Mouse (Mus musculus) frontal cortex, postnatal 36 days (tissue): ENCODE results near the gene Ephb4.

ENCODE experiments used
- DNase-seq, 2 experiments: peaks; one replicate each; pipeline ENCODE4 v3.0.0; 2022; ENCODE audit warnings: low spot score in 2 of 2

Gene Ephb4

GRCm38 (mm10) chr5:137334317-137334716 is 15.6 kb upstream of the Ephb4 start:
- DNase-seq = no peak

- DNase-seq = no peak
Measured at GRCm38 (mm10) chr5:137335066-137335465, 14.8 kb upstream of the Ephb4 start.

- no peak for DNase-seq
Measured at GRCm38 (mm10) chr5:137337190-137337589, 12.7 kb upstream of the Ephb4 start.

- peak; percentile 86 to 90 for DNase-seq
Measured at GRCm38 (mm10) chr5:137338256-137338655, 11.7 kb upstream of the Ephb4 start.

- no peak for DNase-seq
Measured at GRCm38 (mm10) chr5:137338663-137339289, 11.1 kb upstream of the Ephb4 start.

GRCm38 (mm10) chr5:137339290-137339979 is 10.5 kb upstream of the Ephb4 start:
- DNase-seq = no peak

- no peak for DNase-seq
Measured at GRCm38 (mm10) chr5:137340222-137340621, 9.7 kb upstream of the Ephb4 start.

GRCm38 (mm10) chr5:137342407-137343012 is 7.4 kb upstream of the Ephb4 start:
- no peak for DNase-seq

GRCm38 (mm10) chr5:137343412-137343811 is 6.5 kb upstream of the Ephb4 start:
- no peak for DNase-seq

- no peak for DNase-seq
Measured at GRCm38 (mm10) chr5:137343869-137344268, 6.0 kb upstream of the Ephb4 start.

- no peak for DNase-seq
Measured at GRCm38 (mm10) chr5:137345821-137346220, 4.1 kb upstream of the Ephb4 start.

- DNase-seq = no peak
Measured at GRCm38 (mm10) chr5:137346388-137346787, 3.5 kb upstream of the Ephb4 start.

- DNase-seq = no peak
Measured at GRCm38 (mm10) chr5:137346983-137347382, 2.9 kb upstream of the Ephb4 start.

GRCm38 (mm10) chr5:137347856-137348255 is 2.1 kb upstream of the Ephb4 start:
- no peak for DNase-seq

GRCm38 (mm10) chr5:137348482-137349383 is 1.2 kb upstream of the Ephb4 start:
- DNase-seq = no peak

- DNase-seq = no peak
Measured at GRCm38 (mm10) chr5:137350205-137351057, 522 bp downstream of the Ephb4 start.

- no peak for DNase-seq
Measured at GRCm38 (mm10) chr5:137351058-137351380, 1.1 kb downstream of the Ephb4 start.

- DNase-seq = no peak
Measured at GRCm38 (mm10) chr5:137351394-137351793, 1.5 kb downstream of the Ephb4 start.

GRCm38 (mm10) chr5:137352011-137352975 is 2.4 kb downstream of the Ephb4 start:
- no peak for DNase-seq

- DNase-seq = no peak
Measured at GRCm38 (mm10) chr5:137354091-137354490, 4.2 kb downstream of the Ephb4 start.
